Mouse (Mus musculus) spleen, postnatal 36 days (tissue): ENCODE data around the gene Ankdd1b.
A peak's percentile ranks its signal among the peaks of the same experiment; 100 is the strongest.

ENCODE experiments used
- DNase-seq, 2 experiments: peaks; one replicate each; pipeline ENCODE4 v3.0.0; 2022; ENCODE audit warnings: low spot score in 2 of 2, mixed read lengths in 1 of 2

Gene Ankdd1b

GRCm38 (mm10) chr13:96407040-96407439 lies 64.0 kb downstream of the Ankdd1b start:
- no peak for DNase-seq

GRCm38 (mm10) chr13:96405518-96405917 lies 65.5 kb downstream of the Ankdd1b start:
- no peak for DNase-seq

GRCm38 (mm10) chr13:96401251-96401650 lies 69.7 kb downstream of the Ankdd1b start:
- DNase-seq = no peak

- DNase-seq = no peak
Measured at GRCm38 (mm10) chr13:96389301-96389700, 81.7 kb downstream of the Ankdd1b start.

- peak; percentile 98 for DNase-seq
Measured at GRCm38 (mm10) chr13:96388042-96388888, 82.7 kb downstream of the Ankdd1b start, which contains the start of gene Poc5. TSS of gene Poc5 (plus strand) at chr13:96388294.

GRCm38 (mm10) chr13:96377883-96378282 lies 93.1 kb downstream of the Ankdd1b start:
- DNase-seq = no peak

- no peak for DNase-seq
Measured at GRCm38 (mm10) chr13:96376871-96377270, 94.1 kb downstream of the Ankdd1b start.

GRCm38 (mm10) chr13:96375519-96375918 lies 95.5 kb downstream of the Ankdd1b start:
- no peak for DNase-seq
